Mouse (Mus musculus): ENCODE results near the gene Brdt. TPM values are rescaled to one million over a fixed set of nuclear protein-coding genes. Genes with fewer than 3 reads are reported as not detected.

Brdt gene
- polyA plus RNA-seq, 1 experiment, result 0.75 TPM

DNA sequence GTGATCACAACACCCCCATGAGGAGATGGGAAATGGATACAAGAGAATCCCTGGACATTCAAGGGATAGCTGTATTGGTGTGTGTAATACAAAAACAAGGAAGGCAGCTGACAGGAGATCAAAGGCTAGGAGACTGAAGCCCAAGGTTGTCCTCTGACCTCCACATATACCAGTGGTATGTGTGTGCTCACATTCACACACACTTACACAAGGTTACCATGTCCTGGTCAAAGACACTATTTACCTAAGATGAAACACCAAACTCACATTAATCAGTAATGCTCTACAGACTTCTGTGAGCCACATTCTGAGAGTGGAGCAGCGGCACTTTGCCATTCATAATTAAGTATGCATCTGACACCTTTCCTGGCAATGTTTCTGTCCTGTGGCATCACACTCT, 79.3 kb downstream of the Brdt start:
- no peaks in the 10 kb centered on the region for H3K27me3 ChIP-seq (replicated peaks; ENCODE audit: control insufficient read depth, insufficient read depth, low read length)
- no peak for DNase-seq
- H3K4me3 ChIP-seq (ENCODE audit: insufficient read depth, low read depth, low read length), result no peak overlapping the region
- H3K4me1 ChIP-seq (ENCODE audit: control insufficient read depth, insufficient read depth, low read length), result no peaks in the 10 kb centered on the region
- TF ChIP-seq POLR2A (IDR thresholded peaks at IDR 0.05; ENCODE audit: low read depth, low read length) (no peak), CTCF (conservative IDR thresholded peaks at IDR 0.05; ENCODE audit: insufficient read depth, insufficient read length, low read depth, low read length) (no peak)
- H3K36me3 ChIP-seq (ENCODE audit: control insufficient read depth, insufficient read depth, low read length), result no peaks in the 10 kb centered on the region
- no peak overlapping the region for H3K27ac ChIP-seq (ENCODE audit: insufficient read depth, low read depth, low read length)
- 85% methylated on average over 1 of the region's 1 CpGs for WGBS

DNA sequence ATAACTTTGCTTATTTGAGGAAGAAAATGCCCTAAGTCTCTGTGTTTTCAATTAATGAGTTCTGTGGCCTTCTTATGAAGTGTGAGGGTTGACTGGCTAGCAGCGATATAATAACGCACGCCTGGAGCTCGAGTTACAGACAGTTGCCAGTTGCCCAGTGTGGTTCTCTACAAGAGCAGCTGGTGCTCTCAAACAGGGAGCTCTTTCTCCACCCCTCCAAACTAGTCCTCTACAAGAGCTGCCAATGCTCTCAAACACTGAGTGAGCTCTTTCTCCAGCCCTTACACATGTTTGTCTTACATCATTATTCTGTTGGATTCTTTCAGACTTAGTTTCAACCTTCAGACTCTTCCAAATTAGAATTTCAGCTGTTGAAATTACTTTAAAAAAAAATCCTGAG, 80.4 kb downstream of the Brdt start:
- Histone ChIP-seq H3K27ac (ENCODE audit: insufficient read depth, low read depth, low read length) (no peak overlapping the region), H3K36me3 (ENCODE audit: control insufficient read depth, insufficient read depth, low read length) (no peaks in the 10 kb centered on the region), H3K4me1 (ENCODE audit: control insufficient read depth, insufficient read depth, low read length) (no peaks in the 10 kb centered on the region), H3K4me3 (ENCODE audit: insufficient read depth, low read depth, low read length) (no peak overlapping the region), H3K27me3 (replicated peaks; ENCODE audit: control insufficient read depth, insufficient read depth, low read length) (no peaks in the 10 kb centered on the region)
- no peak for DNase-seq
- 40% methylated on average over 4 of the region's 4 CpGs for WGBS
- no peak for TF ChIP-seq POLR2A (IDR thresholded peaks at IDR 0.05; ENCODE audit: low read depth, low read length)
- TF ChIP-seq CTCF (conservative IDR thresholded peaks at IDR 0.05; ENCODE audit: insufficient read depth, insufficient read length, low read depth, low read length), result no peak

DNA sequence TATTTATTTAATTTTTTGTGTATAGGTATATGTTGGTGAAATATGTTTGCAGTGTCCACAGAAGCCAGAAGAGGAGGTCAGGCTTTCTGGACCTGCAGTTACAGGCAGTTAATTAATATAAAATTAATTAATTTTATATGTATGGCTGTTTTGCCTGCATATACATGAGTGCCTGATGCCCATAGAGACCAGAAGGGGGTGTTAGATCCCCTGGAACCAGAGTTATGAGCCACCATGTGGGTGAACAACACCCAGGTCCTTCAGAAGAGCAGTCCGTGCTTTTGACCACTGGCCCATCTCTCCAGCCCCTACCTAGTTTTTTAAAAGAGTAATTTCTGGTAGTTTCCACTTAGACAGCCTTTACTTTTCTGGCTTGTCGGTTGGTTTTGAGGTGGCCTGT, 81.3 kb downstream of the Brdt start:
- Histone ChIP-seq H3K4me3 (ENCODE audit: insufficient read depth, low read depth, low read length) (no peak overlapping the region), H3K27ac (ENCODE audit: insufficient read depth, low read depth, low read length) (no peak overlapping the region), H3K4me1 (ENCODE audit: control insufficient read depth, insufficient read depth, low read length) (no peaks in the 10 kb centered on the region), H3K27me3 (replicated peaks; ENCODE audit: control insufficient read depth, insufficient read depth, low read length) (no peaks in the 10 kb centered on the region), H3K36me3 (ENCODE audit: control insufficient read depth, insufficient read depth, low read length) (no peaks in the 10 kb centered on the region)
- TF ChIP-seq CTCF (conservative IDR thresholded peaks at IDR 0.05; ENCODE audit: insufficient read depth, insufficient read length, low read depth, low read length) (no peak), POLR2A (IDR thresholded peaks at IDR 0.05; ENCODE audit: low read depth, low read length) (no peak)
- DNase-seq, result no peak
- WGBS, result 88% methylated on average over 2 of the region's 2 CpGs

DNA sequence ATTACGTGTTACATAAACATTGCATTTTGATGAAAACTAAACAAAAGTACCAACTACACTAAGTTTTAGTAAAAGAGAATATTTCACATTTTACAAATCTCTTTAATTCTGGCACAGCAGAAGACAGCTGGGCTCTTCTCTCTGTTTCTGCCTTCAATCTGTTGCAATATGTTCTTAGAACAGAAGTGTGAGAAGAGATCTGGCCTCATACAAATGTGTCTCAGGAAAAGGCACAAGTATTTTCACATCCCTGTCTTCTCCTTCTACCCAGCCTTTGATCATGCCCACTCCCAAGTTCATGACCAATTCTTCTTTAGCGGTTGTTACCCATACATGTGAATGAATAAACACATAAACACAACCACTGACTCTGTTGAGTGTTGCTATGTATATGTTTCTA, 84.1 kb downstream of the Brdt start:
- H3K27me3 ChIP-seq (replicated peaks; ENCODE audit: control insufficient read depth, insufficient read depth, low read length), result no peaks in the 10 kb centered on the region
- no peak for DNase-seq
- 84% methylated on average over 2 of the region's 2 CpGs for WGBS
- H3K27ac ChIP-seq (ENCODE audit: insufficient read depth, low read depth, low read length), result no peak overlapping the region
- no peaks in the 10 kb centered on the region for H3K36me3 ChIP-seq (ENCODE audit: control insufficient read depth, insufficient read depth, low read length)
- no peak overlapping the region for H3K4me3 ChIP-seq (ENCODE audit: insufficient read depth, low read depth, low read length)
- TF ChIP-seq CTCF (conservative IDR thresholded peaks at IDR 0.05; ENCODE audit: insufficient read depth, insufficient read length, low read depth, low read length) (no peak), POLR2A (IDR thresholded peaks at IDR 0.05; ENCODE audit: low read depth, low read length) (no peak)
- no peaks in the 10 kb centered on the region for H3K4me1 ChIP-seq (ENCODE audit: control insufficient read depth, insufficient read depth, low read length)

DNA sequence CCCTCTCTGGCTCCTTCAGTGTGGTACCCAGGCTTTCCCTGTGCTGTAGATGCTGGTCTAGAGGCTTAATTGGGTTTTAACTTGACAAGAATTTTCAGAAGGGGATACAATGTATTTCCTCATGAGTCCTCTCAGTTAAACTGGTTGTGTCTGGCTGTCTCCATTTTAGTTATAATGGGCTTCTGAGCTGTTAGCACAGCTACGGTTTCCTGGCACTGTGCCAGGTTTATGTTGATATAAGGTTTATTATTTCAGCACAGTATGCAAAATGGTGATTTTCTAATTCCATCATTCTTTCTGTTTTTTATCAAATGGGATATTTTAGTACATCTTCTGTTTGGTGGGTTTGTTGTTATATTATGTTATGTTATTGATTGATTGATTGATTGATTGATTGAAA, 90.7 kb downstream of the Brdt start:
- TF ChIP-seq POLR2A (IDR thresholded peaks at IDR 0.05; ENCODE audit: low read depth, low read length), result no peak
- no peak for TF ChIP-seq CTCF (conservative IDR thresholded peaks at IDR 0.05; ENCODE audit: insufficient read depth, insufficient read length, low read depth, low read length)
- no peak overlapping the region for H3K4me3 ChIP-seq (ENCODE audit: insufficient read depth, low read depth, low read length)
- no peak for DNase-seq
- no peaks in the 10 kb centered on the region for H3K27me3 ChIP-seq (replicated peaks; ENCODE audit: control insufficient read depth, insufficient read depth, low read length)
- 16% methylated on average over 1 of the region's 1 CpGs for WGBS
- H3K36me3 ChIP-seq (ENCODE audit: control insufficient read depth, insufficient read depth, low read length), result no peaks in the 10 kb centered on the region
- no peaks in the 10 kb centered on the region for H3K4me1 ChIP-seq (ENCODE audit: control insufficient read depth, insufficient read depth, low read length)
- H3K27ac ChIP-seq (ENCODE audit: insufficient read depth, low read depth, low read length), result no peak overlapping the region

DNA sequence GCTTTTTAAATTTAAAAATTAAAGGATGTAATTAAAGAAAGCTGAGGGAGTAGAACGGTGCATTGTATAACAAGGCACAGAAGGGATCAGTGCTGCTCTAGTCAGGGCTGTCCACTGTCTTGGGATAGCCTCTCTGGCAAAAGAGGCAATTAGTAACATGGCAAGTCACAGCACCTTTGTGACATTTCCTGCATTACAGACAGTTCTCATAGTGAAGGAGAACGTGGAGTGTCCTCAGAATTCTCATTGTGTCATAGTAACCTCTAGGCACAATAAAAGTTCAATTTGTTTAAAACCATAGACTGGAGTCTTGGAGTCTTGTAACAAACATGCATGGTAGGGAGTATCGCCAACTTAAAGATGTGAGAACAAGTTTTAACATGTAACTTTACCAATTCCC, 100.3 kb downstream of the Brdt start, which contains the start of gene Lpcat2b:
Lpcat2b (plus strand) TSS at position 301 of the 400 bp plus-strand sequence.
- no peak within 1 kb of the TSS for H3K4me3 ChIP-seq (ENCODE audit: insufficient read depth, low read depth, low read length)
- H3K36me3 ChIP-seq (ENCODE audit: control insufficient read depth, insufficient read depth, low read length), result no peaks in the 10 kb centered on the region
- H3K4me1 ChIP-seq (ENCODE audit: control insufficient read depth, insufficient read depth, low read length), result no peaks in the 10 kb centered on the region
- whole genome bisulfite sequencing, result 75% methylated on average over 3 of the region's 3 CpGs
- DNase-seq, result no peak
- TF ChIP-seq POLR2A (IDR thresholded peaks at IDR 0.05; ENCODE audit: low read depth, low read length), result no peak
- TF ChIP-seq CTCF (conservative IDR thresholded peaks at IDR 0.05; ENCODE audit: insufficient read depth, insufficient read length, low read depth, low read length), result no peak
- no peaks in the 10 kb centered on the region for H3K27me3 ChIP-seq (replicated peaks; ENCODE audit: control insufficient read depth, insufficient read depth, low read length)
- H3K27ac ChIP-seq (ENCODE audit: insufficient read depth, low read depth, low read length), result no peak within 1 kb of the TSS

DNA sequence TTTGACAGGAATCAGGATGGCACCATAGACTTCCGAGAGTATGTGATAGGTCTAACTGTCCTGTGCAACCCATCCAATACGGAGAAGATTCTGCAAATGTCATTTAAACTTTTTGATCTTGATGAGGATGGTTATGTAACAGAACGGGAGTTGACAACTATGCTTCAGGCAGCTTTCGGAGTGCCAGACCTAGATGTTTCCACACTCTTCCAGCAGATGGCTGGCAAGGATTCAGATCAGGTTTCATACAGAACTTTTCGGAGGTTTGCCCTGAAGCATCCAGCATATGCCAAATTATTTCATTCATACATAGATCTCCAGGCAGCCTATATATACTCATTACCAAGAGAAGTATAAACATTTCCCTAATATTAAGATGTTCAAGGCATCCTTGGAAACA, 103.0 kb downstream of the Brdt start:
- WGBS, result 76% methylated on average over 5 of the region's 5 CpGs
- TF ChIP-seq CTCF (conservative IDR thresholded peaks at IDR 0.05; ENCODE audit: insufficient read depth, insufficient read length, low read depth, low read length) (no peak), POLR2A (IDR thresholded peaks at IDR 0.05; ENCODE audit: low read depth, low read length) (no peak)
- Histone ChIP-seq H3K27me3 (replicated peaks; ENCODE audit: control insufficient read depth, insufficient read depth, low read length) (no peaks in the 10 kb centered on the region), H3K4me3 (ENCODE audit: insufficient read depth, low read depth, low read length) (no peak overlapping the region), H3K4me1 (ENCODE audit: control insufficient read depth, insufficient read depth, low read length) (no peaks in the 10 kb centered on the region), H3K36me3 (ENCODE audit: control insufficient read depth, insufficient read depth, low read length) (no peaks in the 10 kb centered on the region), H3K27ac (ENCODE audit: insufficient read depth, low read depth, low read length) (no peak overlapping the region)
- DNase-seq, result no peak

DNA sequence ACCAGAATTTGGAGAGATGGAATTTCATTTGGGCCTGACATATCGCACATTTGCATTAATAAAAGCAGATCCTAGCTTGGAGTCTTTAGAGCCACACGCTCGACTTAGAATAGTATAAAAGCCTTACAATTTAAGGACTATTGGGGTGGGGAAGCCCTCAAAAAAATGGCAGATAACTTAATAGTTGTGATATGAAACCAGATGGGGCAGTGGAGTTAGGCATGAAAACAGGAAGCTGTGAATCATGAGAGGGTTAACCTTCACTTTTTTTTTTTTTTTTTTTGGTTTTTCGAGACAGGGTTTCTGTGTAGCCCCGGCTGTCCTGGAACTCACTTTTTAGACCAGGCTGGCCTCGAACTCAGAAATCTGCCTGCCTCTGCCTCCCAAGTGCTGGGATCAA, 105.2 kb downstream of the Brdt start:
- TF ChIP-seq CTCF (conservative IDR thresholded peaks at IDR 0.05; ENCODE audit: insufficient read depth, insufficient read length, low read depth, low read length), result no peak
- no peak for TF ChIP-seq POLR2A (IDR thresholded peaks at IDR 0.05; ENCODE audit: low read depth, low read length)
- Histone ChIP-seq H3K27ac (ENCODE audit: insufficient read depth, low read depth, low read length) (no peak overlapping the region), H3K36me3 (ENCODE audit: control insufficient read depth, insufficient read depth, low read length) (no peaks in the 10 kb centered on the region), H3K4me3 (ENCODE audit: insufficient read depth, low read depth, low read length) (no peak overlapping the region), H3K4me1 (ENCODE audit: control insufficient read depth, insufficient read depth, low read length) (no peaks in the 10 kb centered on the region), H3K27me3 (replicated peaks; ENCODE audit: control insufficient read depth, insufficient read depth, low read length) (no peaks in the 10 kb centered on the region)
- DNase-seq, result no peak
- WGBS, result 89% methylated on average over 6 of the region's 6 CpGs

Other genes with a start within 250 kb of the Brdt start
- gene Tgfbr3, start 41.5 kb upstream of the Brdt start, polyA plus RNA-seq (2012; rRNA removed), result 23.4 and 27.7 TPM in 2 replicates
- 0.18 and 0.22 TPM in 2 replicates for gene Ephx4, start 71.6 kb downstream of the Brdt start, polyA plus RNA-seq (2012; rRNA removed)
- gene Lpcat2b, start 100.4 kb downstream of the Brdt start, polyA plus RNA-seq (2012; rRNA removed), result not detected in 2 replicates
- 1.2 TPM in 2 replicates for gene Btbd8, start 106.8 kb downstream of the Brdt start, polyA plus RNA-seq (2012; rRNA removed)
- gene Gm42669, start 176.5 kb downstream of the Brdt start, polyA plus RNA-seq (2012; rRNA removed), result not detected in 2 replicates
- not detected in 2 replicates for gene 1700028K03Rik, start 203.6 kb downstream of the Brdt start, polyA plus RNA-seq (2012; rRNA removed)